Mouse (Mus musculus) B cell, adult 2 months (primary cell): ENCODE data around the gene Olfr57.
"Not testable (repeated sequence)": the region's sequence is repeated elsewhere in the genome, so short reads cannot be mapped to it uniquely, and the experiment has no call there.

Experiments used
- DNase-seq, 2 experiments: peaks; one replicate each; pipeline ENCODE4 v3.0.0; 2022

The Olfr57 gene

GRCm38 (mm10) chr10:79028441-79028840 is at the start of gene Olfr57:
TSS of gene Olfr57 (plus strand) at chr10:79028741.
- DNase-seq, result no peak

GRCm38 (mm10) chr10:78980750-78981149 is 47.8 kb upstream of the Olfr57 start, which contains the start of gene Olfr1352:
TSS of gene Olfr1352 (plus strand) at chr10:78981050.
- no peak for DNase-seq

DNA sequence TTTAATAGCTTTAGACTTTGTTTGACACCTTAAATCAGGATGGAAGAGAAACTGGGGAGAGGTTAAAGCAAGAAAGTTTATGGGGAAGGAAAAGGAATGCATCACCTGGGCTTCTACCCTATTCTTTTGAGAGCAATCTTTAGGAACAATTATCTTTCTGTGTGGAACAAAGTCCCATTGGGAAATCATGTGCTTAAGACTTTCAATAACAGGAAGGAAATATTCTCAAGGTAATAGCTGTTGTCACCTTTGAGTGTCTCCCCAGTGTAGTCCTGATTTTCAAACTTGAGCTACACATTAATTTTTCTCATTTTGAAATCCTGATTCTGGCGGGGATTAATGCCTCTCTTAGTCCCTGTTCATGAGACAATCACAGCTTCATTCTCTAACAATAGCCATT is 16.4 kb upstream of the Olfr57 start, which contains the start of gene Olfr1351:
Olfr1351 (plus strand) TSS at position 301 of the 400 bp plus-strand sequence.
- DNase-seq, result no peak

DNA sequence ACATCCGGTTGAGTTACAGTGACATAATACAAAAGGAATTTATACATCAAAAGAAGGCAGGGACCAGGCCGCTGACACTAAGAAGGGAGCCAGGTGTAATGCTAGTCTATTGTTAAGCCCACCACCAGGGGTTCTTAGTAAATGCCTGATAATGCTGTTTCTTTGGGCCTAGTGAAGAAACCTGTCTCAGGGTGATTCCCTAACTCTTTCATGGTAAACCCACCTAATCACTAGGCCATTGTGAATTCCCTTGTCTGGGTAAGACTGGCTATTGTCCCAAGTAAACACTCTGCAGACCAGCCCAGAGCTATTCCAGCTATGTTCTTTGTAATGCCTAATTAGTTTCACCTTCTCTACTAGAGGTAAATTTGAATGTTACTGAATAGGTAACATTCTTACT is 13.9 kb downstream of the Olfr57 start:
- not testable (repeated sequence) for DNase-seq

- not testable (repeated sequence) for DNase-seq
These were observed 28.8 kb downstream of the Olfr57 start for GRCm38 (mm10) chr10:79057370-79057769.
